Mouse (Mus musculus): ENCODE results near the gene Proser3.
A peak's percentile ranks its signal among the peaks of the same experiment; 100 is the strongest.
"Not testable (repeated sequence)": the region's sequence is repeated elsewhere in the genome, so short reads cannot be mapped to it uniquely, and the experiment has no call there.

Proser3 gene

GRCm38 (mm10) chr7:30544327-30544726 is 7.8 kb downstream of the Proser3 start:
- no peak for DNase-seq (ENCODE audit: low spot score)

DNA sequence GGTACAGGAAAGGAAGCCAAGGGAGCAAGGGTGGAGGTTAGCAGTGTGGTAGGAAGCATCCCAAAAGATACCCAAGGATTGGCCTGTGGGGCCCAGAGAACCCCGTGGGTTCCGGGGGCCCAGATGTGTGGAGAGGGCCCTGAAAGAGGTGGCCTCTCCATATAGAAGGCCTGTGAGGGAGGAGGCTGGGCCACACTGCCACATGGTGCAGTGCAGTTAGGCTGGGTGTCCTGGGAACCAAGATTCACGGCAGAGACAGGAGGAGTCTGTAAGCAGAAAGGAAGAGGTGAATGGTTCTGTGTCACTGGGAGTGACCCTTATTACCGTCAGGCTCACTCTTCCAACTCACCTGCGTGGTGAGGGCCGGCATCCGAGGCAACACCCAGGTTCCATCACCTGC is 11.5 kb downstream of the Proser3 start:
- no peak for DNase-seq (ENCODE audit: low spot score)

DNA sequence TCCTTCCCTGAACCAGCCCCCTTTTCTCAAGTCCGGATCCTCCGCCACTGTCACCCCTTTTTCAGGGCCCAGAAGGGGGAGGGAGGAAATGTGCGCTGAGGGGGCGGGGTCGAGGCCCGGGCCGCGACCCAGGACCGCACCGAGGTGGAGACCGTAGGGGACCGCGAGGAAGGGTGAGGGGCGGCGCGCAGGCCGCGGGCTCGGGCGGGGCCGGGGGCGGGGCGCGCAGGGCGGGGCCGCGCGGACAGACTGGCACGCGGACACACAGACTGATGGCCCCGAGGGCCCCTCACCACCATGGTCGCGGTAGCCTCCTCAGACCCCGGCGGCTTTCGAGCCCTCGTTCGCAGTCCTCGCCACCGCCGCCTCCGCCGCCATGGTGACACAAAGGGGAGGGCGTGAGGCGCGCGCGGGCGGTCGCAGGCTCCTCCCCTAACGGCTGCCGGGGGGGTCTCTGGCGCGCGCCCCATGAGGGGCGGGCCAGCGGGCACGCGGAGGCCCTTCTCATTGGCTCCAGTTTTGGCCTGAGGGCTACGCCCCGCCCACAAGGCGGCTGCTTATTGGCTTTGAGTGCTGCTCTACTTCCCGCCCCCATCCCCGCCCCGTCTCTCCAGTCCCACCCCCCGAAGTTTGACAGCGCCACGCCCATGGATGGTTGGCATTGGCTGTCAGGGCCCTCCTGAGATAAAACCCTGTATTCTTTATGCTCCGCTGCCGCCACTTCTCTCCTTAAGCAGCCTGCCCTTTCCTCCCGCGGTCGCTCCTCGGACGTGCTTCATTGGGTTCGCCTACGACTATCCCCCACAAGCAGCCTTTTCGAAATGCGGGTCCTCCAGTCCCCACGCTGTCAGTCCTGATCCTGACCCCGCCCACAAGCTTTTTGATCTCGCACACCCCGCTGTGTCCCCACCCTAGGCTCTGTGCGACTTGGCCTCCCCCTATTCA is 17.2 kb downstream of the Proser3 start, which contains the start of gene Arhgap33:
Arhgap33 (minus strand) TSS at position 428 of the 945 bp plus-strand sequence.
- peak; percentile 96 for DNase-seq (ENCODE audit: low spot score)

DNA sequence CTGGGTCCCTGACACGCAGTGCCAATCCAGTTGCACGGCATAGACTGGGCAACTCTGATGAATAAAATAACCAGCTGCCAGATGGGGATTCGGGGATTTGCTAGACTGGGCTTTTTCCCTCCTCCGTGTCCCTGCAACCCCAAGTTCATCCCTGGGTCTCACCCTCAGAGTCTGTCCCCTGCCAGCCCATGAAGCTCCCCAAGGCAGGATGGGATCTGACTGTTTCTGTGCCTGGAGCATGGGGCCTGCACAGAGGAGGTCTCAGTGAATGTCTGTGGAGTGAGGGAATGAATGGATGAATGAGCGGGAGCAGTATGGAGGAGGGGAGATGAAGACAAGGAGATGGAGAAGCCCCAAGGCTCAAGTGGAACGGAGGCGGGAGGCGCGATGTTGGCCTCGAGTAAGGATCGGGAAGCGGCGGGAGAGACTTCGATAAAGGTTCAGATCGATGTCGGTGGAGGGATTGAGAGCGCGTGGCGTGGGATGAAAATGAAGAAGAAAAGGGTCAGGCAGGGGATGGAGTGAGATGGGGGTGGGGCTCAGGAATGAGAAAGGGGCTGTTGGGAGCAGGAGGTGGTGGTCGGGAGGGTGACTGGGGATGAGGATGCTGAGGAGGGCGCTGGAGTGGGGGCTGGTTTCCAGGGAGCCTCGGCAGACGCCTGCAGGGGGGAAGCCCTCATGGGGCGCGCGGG is 18.0 kb downstream of the Proser3 start:
- DNase-seq (ENCODE audit: low spot score) = no peak

GRCm38 (mm10) chr7:30532931-30533330 is 19.2 kb downstream of the Proser3 start:
- no peak for DNase-seq (ENCODE audit: low spot score)

GRCm38 (mm10) chr7:30531291-30531815 is 20.7 kb downstream of the Proser3 start:
- DNase-seq (ENCODE audit: low spot score) = no peak

DNA sequence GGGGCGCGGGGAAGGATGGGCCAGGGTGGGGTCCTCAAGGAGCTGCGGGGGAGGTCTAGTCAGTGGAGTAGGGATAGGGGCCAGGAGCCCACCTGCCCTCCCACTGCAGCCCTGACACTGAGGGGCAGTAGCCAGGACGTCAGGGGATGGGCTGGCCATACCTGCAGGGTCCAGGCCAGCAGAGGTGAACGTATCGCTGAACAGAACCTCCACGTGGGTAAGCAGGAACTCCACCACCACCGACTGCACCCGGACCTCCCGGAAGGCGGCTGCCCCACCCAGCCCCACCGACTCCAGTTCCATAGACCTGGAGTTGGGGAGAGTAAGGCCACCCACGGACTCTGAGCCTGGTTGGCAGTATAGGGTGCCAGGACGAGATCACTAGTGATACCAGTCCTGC is 25.1 kb downstream of the Proser3 start:
- DNase-seq (ENCODE audit: low spot score) = no peak

GRCm38 (mm10) chr7:30526399-30526798 is 25.7 kb downstream of the Proser3 start:
- DNase-seq (ENCODE audit: low spot score) = no peak

DNA sequence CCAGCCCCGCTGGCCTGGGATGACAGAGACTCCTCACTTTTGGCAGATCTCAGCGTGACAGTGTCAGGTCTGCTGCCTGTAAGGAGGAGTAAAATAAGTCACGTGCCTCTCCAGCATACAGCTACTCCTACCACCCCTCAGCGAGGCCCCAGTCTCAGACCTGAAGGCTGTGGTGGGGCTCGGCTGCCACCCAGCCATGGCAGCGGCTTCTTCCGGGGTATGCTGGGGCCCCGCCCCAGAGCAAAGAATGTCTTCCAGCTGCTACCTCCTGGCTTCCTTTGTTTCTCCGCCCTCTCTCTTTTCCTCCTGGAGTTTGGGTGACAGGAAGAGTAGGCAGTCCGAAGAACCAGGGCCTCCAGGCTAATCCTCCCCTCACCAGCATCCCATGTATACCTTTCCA is 26.1 kb downstream of the Proser3 start:
- peak; percentile 31 for DNase-seq (ENCODE audit: low spot score)

GRCm38 (mm10) chr7:30524487-30524886 is 27.6 kb downstream of the Proser3 start:
- no peak for DNase-seq (ENCODE audit: low spot score)

DNA sequence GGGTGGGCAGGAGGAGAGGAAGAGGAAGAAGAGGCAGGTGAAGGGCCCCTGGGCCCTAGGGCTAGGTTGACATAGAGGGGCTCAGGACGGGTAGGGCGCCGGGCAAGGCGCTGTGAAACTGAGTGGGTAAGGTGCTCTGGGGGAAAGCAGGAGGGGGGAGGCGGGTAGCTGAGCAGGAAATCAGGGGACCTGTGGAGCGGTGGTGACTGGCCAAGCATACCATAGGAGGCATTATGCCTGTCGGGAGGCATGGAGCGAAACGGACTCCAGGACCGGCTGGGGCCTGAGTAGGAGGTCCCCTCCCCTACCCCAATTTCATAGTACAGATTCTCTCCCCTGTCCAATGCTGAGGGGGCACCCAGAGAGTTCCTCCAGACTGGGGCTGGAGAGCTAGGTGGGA is 29.2 kb downstream of the Proser3 start:
- no peak for DNase-seq (ENCODE audit: low spot score)

DNA sequence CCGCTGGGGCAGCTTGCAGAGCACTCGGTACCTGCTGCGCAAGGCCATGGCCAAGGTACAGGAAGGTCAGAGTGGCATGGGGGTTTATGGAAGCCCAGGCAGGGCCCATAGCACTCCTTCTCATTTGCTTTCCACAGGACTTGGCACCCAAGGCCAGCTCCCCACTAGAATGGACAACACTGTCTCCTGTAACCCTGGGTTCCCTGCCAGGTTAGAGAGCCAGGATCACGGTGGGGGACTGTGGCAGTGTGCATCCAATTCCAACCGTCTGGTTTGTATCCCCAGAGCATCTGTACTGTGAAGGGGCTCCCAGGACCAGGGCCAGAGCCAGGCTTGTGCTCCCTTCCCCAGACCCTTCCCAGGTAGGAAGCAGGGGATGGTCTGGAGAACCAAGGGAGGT is 31.2 kb downstream of the Proser3 start:
- DNase-seq (ENCODE audit: low spot score) = no peak

DNA sequence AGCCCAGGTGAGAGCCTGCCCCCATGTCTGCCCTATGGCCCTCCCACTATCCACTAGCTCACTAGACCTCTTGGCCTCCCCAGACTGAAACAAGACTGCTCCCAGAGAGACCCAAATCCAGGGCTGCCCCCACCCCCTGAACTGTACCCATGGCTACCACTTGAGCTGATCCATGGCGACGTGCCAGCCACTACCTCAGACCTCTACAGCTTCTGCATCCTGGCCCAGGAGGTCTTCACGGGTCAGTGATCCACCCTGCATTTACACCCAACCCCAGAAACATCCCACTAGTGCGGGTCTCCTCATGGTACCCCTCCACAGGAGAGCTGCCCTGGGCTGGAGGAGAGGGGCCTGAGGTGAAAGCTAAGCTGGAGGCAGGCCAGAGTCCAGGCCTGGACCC is 31.7 kb downstream of the Proser3 start:
- DNase-seq (ENCODE audit: low spot score) = no peak

DNA sequence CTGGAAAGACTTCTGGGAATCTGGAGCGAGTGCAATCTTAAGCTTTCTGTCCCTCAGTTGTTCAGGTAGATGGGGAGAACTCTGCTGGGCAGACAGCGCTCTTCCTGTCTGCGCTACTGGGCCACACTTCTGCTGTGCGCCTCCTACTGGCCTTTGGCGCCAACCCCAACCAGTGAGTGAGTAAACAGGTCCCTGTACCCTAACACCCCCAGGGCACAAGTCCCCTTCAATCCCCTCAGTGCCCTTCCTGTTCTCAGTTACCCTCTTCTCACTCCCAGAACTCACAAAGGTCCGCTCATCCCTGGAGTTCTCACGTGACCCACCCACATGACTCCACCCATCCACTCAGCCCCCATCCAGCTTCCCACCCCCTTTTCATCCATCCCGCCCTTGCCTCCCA is 33.8 kb downstream of the Proser3 start:
- DNase-seq (ENCODE audit: low spot score) = no peak

DNA sequence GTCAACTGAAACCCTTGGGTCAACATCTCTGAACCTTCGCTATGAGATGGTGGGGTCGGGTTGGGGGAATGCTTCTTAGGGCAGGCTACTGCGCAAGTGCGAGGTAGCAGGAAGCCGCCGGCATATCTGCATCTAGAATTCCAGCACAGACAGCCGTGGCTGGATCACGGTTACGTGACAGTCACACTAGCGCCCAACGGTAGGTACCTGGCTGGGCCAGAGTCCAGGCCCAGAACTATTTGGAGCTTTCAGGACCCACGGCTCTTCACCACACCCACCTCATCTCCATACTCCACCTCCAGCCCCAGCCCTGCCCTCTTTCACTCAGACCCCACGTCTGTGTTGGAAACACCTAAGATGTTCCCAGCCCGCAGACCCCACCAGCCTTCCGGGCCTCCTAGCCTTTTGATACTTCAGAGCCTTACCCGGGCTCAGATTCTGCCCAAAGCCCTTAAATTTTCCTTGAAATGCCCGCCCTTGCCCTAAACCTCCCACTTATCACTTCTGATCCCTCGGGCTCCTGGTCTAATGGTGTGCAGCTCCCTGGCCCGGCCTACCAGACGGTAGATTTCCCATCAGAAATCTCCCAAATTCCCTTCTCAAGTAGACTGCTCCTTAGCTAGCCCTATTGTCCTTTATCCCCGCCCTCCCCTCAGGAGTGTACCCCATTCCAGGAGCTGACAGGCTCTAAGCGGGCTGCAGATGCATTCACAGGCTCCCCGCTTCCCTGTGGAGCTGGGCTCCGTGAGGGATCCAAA is 36.9 kb downstream of the Proser3 start:
- DNase-seq (ENCODE audit: low spot score) = no peak

GRCm38 (mm10) chr7:30508061-30508460 is 44.0 kb downstream of the Proser3 start:
- no peak for DNase-seq (ENCODE audit: low spot score)

- DNase-seq (ENCODE audit: low spot score) = not testable (repeated sequence)
Observed at GRCm38 (mm10) chr7:30501159-30501558, 50.9 kb downstream of the Proser3 start.

- DNase-seq (ENCODE audit: low spot score) = not testable (repeated sequence)
Observed at GRCm38 (mm10) chr7:30495506-30496042, 56.5 kb downstream of the Proser3 start.

DNA sequence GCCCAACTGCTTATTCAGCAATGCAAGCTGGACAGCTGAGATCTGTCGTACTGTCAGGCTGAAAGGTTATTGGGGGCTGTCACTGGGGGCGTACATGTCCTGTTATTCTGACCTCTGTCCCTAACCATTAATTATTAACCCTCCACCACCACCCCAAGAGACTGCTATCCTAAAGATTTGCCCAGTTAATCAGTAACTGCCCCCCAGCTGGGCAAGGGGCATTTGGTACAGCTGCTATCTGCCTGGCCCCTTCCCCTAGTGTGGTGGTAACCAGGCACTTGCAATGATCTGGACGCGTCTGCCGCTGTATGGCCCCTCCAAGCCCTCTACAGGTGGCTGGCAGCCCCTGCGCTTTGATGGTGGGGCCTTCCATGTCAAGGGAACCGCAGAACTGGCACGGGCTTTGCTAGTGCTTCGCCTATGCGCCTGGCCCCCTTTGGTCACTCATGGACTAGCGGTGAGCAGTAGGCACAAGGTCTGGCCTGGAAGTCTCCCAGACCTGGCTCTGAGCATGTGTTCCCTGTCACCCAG is 58.6 kb downstream of the Proser3 start, which contains the start of gene Prodh2:
Prodh2 (plus strand) TSS at position 222 of the 531 bp plus-strand sequence.
- no peak for DNase-seq (ENCODE audit: low spot score)

GRCm38 (mm10) chr7:30492765-30493164 is 59.3 kb downstream of the Proser3 start:
- DNase-seq (ENCODE audit: low spot score) = peak; percentile 69

DNA sequence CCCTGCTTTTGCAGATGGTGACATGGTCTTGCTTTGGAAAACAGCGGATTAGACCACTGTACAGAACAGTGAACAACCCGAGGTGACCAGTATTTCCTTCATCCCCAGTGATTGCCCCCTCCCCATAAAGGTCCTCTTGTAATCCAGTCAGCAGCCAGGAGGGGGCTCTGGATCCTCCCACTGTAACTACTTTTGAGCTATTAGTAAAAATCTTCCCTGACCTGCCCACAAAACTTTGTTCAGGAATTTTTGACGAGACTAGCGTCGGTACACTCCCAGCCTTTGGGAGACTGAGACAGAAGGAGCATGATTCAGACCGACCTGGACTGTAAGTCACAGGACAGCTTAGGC is 61.2 kb downstream of the Proser3 start:
- no peak for DNase-seq (ENCODE audit: low spot score)

All from lung, postnatal 25 days (tissue).